Mouse (Mus musculus) erythroblast, embryonic 14.5 days (primary cell): Measurements from ENCODE around the gene Lrrc4. TPM values are rescaled to one million over a fixed set of nuclear protein-coding genes. Genes with fewer than 3 reads are reported as not detected.

Source experiments
- H3K27me3 ChIP-seq: 2 replicates; pipeline ENCODE4 v1.6.1; 2012; ENCODE audit warnings: inconsistent platforms; ENCODE audit not compliant: control insufficient read depth
- H3K36me3 ChIP-seq: 2 replicates; pipeline ENCODE4 v1.6.1; 2012; ENCODE audit warnings: mild to moderate bottlenecking, inconsistent platforms; ENCODE audit not compliant: control insufficient read depth
- H3K4me1 ChIP-seq: 2 replicates; pipeline ENCODE4 v1.6.1; 2012; ENCODE audit warnings: inconsistent platforms; ENCODE audit not compliant: control insufficient read depth
- H3K4me3 ChIP-seq: replicated peaks from 2 replicates; pipeline ENCODE3; 2012; ENCODE audit warnings: moderate library complexity, mild to moderate bottlenecking, inconsistent platforms
- H3K9me3 ChIP-seq: 2 replicates; pipeline ENCODE4 v1.6.1; 2012; ENCODE audit warnings: low read length, inconsistent platforms, mixed read lengths; ENCODE audit not compliant: control insufficient read depth
- GATA1 ChIP-seq: IDR thresholded peaks from 2 replicates; pipeline ENCODE4 v1.6.1; 2012; ENCODE audit warnings: low read length, inconsistent platforms, mixed read lengths
- TAL1 ChIP-seq: IDR thresholded peaks from 3 replicates; pipeline ENCODE4 v1.6.1; 2012; ENCODE audit warnings: low read length, inconsistent platforms, mixed read lengths
- polyA plus RNA-seq: library from polyadenylated mRNA; stranded (reverse); fragments of >175 nt; gene quantifications from 2 replicates; pipeline ENCODE4 v1.2.3, GENCODE M21; 2012

The Lrrc4 gene
- polyA plus RNA-seq, 1 experiment: not detected

DNA sequence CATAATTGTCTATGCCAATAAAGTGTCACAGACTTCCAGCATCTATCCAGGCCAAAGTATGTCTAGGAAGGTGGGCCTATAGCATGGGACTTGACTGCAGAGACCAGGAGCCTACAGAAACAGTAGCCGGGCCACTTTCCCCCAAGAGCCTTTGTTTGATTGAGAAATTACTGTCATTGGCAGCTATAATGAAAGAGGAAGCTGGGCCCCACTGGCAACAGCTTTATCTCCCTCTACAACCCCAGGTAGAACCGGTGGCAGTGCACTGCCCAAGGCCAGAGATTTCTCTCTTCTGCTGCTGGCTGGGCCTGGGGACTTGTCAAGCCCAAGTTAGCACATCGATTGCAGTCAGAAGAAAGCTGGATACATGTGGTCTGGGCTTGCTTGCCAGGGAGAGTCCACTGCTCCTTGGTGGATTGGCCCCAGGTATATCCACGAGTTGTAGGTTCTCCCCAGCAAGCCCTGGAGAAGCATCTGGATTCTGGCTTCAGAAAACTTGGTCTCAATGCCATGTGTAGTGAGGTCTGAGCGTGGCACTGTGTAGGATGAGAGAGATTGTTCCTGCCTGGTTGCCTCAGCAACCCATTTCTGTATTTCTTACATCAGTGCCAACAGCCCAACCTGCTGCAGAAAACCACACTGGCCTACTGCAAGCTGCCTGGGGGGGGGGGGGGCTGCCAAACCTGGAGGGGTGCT is 40.3 kb upstream of the Lrrc4 start:
- H3K36me3 ChIP-seq: peaks cover 20% of the 10 kb centered on the region
- H3K4me3 ChIP-seq: no peak overlapping the region
- no peaks in the 10 kb centered on the region for H3K4me1 ChIP-seq
- H3K27me3 ChIP-seq: no peaks in the 10 kb centered on the region
- no peaks in the 10 kb centered on the region for H3K9me3 ChIP-seq
- TF ChIP-seq TAL1 (no peak), GATA1 (no peak)

DNA sequence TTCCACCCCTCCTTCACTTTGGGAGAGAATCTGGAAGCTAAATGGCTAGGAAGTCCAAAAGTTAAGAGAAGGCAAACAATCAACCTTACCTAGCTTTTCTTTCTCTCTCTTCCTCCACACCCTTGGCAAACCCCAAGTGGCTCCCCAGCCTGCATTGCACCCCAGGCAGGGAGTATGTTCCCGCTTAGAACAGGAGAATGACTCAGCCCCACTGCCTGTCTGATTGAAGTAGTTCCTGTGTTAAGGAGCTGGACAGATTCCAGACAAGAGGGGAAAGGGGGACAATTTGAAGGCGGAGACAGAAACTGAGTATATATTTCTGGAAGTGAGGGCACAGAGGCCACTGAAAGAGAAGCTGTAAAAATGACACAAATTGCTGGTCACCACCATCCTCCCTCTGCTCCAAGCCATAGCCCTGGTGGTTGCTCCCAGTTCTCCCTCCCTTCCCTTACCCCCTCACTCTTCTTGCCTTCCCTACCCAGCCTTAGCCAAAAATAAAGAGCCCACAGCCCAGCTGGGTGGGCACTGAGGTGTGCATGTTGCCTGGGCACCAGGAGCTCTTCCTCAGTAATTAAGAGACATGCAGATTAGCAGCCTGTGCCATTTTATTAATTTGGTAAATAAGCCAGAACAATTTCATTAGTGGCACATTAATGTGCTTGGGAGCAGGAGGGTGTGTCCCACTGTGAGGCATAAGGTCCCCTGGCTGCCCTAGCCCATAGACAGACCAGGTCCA is 36.1 kb upstream of the Lrrc4 start:
- H3K4me1 ChIP-seq: no peaks in the 10 kb centered on the region
- no peak overlapping the region for H3K4me3 ChIP-seq
- TF ChIP-seq GATA1 (no peak), TAL1 (no peak)
- H3K27me3 ChIP-seq: no peaks in the 10 kb centered on the region
- H3K9me3 ChIP-seq: no peaks in the 10 kb centered on the region
- H3K36me3 ChIP-seq: no peaks in the 10 kb centered on the region

GRCm38 (mm10) chr6:28866206-28866605 is 34.7 kb upstream of the Lrrc4 start:
- H3K4me1 ChIP-seq: no peaks in the 10 kb centered on the region
- no peaks in the 10 kb centered on the region for H3K9me3 ChIP-seq
- no peak overlapping the region for H3K4me3 ChIP-seq
- no peaks in the 10 kb centered on the region; the same call in 1 of the 2 replicates for H3K36me3 ChIP-seq
- no peaks in the 10 kb centered on the region for H3K27me3 ChIP-seq
- no peak for TF ChIP-seq GATA1
- TF ChIP-seq TAL1: no peak

DNA sequence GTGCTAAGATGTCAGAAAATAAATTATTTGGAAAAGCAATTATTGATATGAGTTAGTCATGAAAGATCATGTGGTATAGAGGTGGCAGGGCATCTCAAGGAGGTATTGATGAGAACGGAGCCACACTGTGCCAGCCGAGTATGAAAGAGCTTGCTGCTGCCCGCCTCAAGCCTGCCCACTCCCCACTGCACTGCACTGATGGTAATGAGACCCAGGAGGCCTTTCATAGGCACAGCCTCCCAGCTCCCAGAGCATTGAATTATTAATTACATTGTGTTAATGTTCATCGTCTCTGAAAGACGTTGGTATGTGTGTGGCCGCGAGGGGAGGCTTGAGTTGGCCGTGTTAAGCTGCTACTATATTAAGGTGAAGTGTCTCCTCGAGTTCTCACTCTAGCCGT is 33.6 kb upstream of the Lrrc4 start:
- no peaks in the 10 kb centered on the region; the same call in 1 of the 2 replicates for H3K36me3 ChIP-seq
- H3K27me3 ChIP-seq: no peaks in the 10 kb centered on the region
- H3K4me3 ChIP-seq: no peak overlapping the region
- TF ChIP-seq GATA1 (no peak), TAL1 (no peak)
- H3K9me3 ChIP-seq: no peaks in the 10 kb centered on the region
- no peaks in the 10 kb centered on the region for H3K4me1 ChIP-seq

DNA sequence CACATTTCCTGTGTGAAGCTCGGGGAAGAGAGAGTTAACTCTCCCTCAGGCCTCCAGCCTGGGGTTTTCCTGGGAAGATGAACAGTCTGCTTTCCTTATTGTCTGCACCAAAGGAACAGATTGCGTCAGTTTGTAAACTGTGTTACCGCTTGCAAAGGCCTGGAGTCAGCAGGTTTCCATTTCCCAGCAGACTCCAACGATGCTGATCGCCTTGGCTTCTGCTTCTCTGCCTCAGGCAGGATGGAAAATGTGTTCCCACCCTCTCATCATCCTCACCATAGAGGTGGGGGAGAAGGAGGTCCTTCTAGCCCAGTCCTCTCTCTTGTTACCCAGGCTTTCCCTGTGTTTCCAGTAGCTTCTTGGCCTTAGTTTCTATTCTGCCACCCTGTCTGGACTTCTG is 33.1 kb upstream of the Lrrc4 start:
- no peak overlapping the region for H3K4me3 ChIP-seq
- H3K4me1 ChIP-seq: no peaks in the 10 kb centered on the region
- H3K9me3 ChIP-seq: no peaks in the 10 kb centered on the region
- H3K36me3 ChIP-seq: no peaks in the 10 kb centered on the region; the same call in 1 of the 2 replicates
- TF ChIP-seq GATA1 (no peak), TAL1 (no peak)
- no peaks in the 10 kb centered on the region for H3K27me3 ChIP-seq

GRCm38 (mm10) chr6:28862304-28862703 is 30.8 kb upstream of the Lrrc4 start:
- peaks cover 4% of the 10 kb centered on the region; the same call in 1 of the 2 replicates for H3K4me1 ChIP-seq
- no peaks in the 10 kb centered on the region for H3K27me3 ChIP-seq
- TF ChIP-seq TAL1 (no peak), GATA1 (no peak)
- H3K4me3 ChIP-seq: no peak overlapping the region
- no peaks in the 10 kb centered on the region for H3K9me3 ChIP-seq
- no peaks in the 10 kb centered on the region; the same call in 1 of the 2 replicates for H3K36me3 ChIP-seq

DNA sequence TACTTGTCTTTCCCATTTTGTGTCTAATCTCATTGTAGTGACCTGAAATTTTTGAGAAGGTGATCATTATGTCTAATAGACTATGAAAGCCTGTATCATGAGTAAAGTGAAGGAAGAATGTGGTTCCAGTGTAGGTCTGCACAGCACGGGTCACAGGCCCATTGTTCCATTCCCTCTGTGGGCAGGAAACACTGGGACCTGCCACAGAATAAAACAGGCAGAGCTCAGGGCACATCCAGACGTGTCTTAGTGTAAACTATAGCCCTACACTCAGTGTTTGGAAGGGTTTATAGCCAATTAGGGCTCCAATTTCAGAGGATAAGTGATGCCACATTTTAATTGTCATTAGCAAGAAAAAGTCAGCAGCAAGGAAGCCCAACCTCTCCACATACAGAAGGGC is 29.4 kb upstream of the Lrrc4 start:
- TF ChIP-seq GATA1 (no peak), TAL1 (no peak)
- Histone ChIP-seq H3K9me3 (no peaks in the 10 kb centered on the region), H3K36me3 (no peaks in the 10 kb centered on the region; the same call in 1 of the 2 replicates), H3K4me3 (no peak overlapping the region), H3K27me3 (no peaks in the 10 kb centered on the region), H3K4me1 (peaks cover 6% of the 10 kb centered on the region; the same call in 1 of the 2 replicates)

- no peaks in the 10 kb centered on the region for H3K27me3 ChIP-seq
- no peaks in the 10 kb centered on the region for H3K9me3 ChIP-seq
- TF ChIP-seq TAL1: no peak
- no peak for TF ChIP-seq GATA1
- H3K36me3 ChIP-seq: no peaks in the 10 kb centered on the region; the same call in 1 of the 2 replicates
- H3K4me3 ChIP-seq: no peak overlapping the region
- H3K4me1 ChIP-seq: peaks cover 6% of the 10 kb centered on the region; the same call in 1 of the 2 replicates
Observed at GRCm38 (mm10) chr6:28860450-28860849, 28.9 kb upstream of the Lrrc4 start.

GRCm38 (mm10) chr6:28859094-28859493 is 27.5 kb upstream of the Lrrc4 start:
- Histone ChIP-seq H3K4me1 (peaks cover 6% of the 10 kb centered on the region; the same call in 1 of the 2 replicates), H3K4me3 (no peak overlapping the region), H3K9me3 (no peaks in the 10 kb centered on the region), H3K36me3 (no peaks in the 10 kb centered on the region; the same call in 1 of the 2 replicates), H3K27me3 (no peaks in the 10 kb centered on the region)
- TF ChIP-seq GATA1 (no peak), TAL1 (no peak)
